Mouse (Mus musculus): ENCODE results near the gene H2-Q2.
"Not testable (repeated sequence)": the region's sequence is repeated elsewhere in the genome, so short reads cannot be mapped to it uniquely, and the experiment has no call there.

DNA sequence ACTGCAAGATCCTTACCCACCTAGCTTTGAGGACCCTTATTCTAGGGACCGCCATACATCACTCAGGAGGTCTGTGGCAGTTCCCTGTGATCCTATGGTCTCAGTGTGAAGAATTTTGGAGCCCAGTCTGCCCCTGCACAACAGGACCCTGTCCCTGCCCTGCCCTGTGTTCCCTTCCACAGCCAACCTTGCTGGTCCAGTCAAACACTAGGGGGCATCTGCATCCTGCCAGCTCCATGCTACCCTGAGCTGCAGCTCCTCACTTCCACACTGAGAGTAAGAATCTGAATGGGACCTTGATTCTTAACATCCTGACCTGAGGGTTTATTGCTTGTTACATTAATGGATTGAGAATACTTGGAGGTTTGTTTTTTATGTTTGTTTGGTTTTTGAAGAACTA, 16.9 kb upstream of the H2-Q2 start:
- TF ChIP-seq CTCF (IDR thresholded peaks at IDR 0.05; ENCODE audit: low read depth), result peak; percentile 34
- TF ChIP-seq EP300 (IDR thresholded peaks at IDR 0.05; ENCODE audit: low read depth), result not testable (repeated sequence)

Data from heart, postnatal 0 days (tissue).